Mouse (Mus musculus) liver, embryonic 15.5 days (tissue): Measurements from ENCODE around the gene Zfp503. TPM values are rescaled to one million over a fixed set of nuclear protein-coding genes. Genes with fewer than 3 reads are reported as not detected.

ENCODE experiments used
- ATAC-seq: fragments of 200-750 bp; cut with Nextera tagmentation; 2 replicates; pipeline ENCODE4 v1.8.0; 2017; ENCODE audit warnings: moderate number of reproducible peaks, mild to moderate bottlenecking, moderate library complexity; ENCODE audit not compliant: insufficient read depth
- H3K27ac ChIP-seq: fragments of 300-500 bp; sonication (generic); replicated peaks from 2 replicates; pipeline ENCODE4 v1.5.1; 2015; ENCODE audit warnings: mild to moderate bottlenecking, inconsistent platforms
- H3K27me3 ChIP-seq: fragments of 300-500 bp; sonication (generic); 2 replicates; pipeline ENCODE4 v1.6.1; 2015; ENCODE audit warnings: mild to moderate bottlenecking, inconsistent platforms
- H3K36me3 ChIP-seq: fragments of 300-500 bp; sonication (generic); replicated peaks from 2 replicates; pipeline ENCODE4 v1.6.1; 2015; ENCODE audit warnings: moderate library complexity, mild to moderate bottlenecking, inconsistent platforms
- H3K4me1 ChIP-seq: fragments of 300-500 bp; sonication (generic); replicated peaks from 2 replicates; pipeline ENCODE4 v1.6.1; 2015; ENCODE audit warnings: inconsistent platforms
- H3K4me2 ChIP-seq: fragments of 300-500 bp; sonication (generic); 2 replicates; pipeline ENCODE4 v1.6.1; 2015; ENCODE audit warnings: moderate library complexity, mild to moderate bottlenecking, inconsistent platforms
- H3K4me3 ChIP-seq: fragments of 300-500 bp; sonication (generic); replicated peaks from 2 replicates; pipeline ENCODE4 v1.5.1; 2015; ENCODE audit warnings: mild to moderate bottlenecking, inconsistent platforms
- H3K9ac ChIP-seq: fragments of 300-500 bp; sonication (generic); 2 replicates; pipeline ENCODE4 v1.6.1; 2015; ENCODE audit warnings: moderate library complexity, mild to moderate bottlenecking, inconsistent platforms
- H3K9me3 ChIP-seq: fragments of 300-500 bp; sonication (generic); replicated peaks from 2 replicates; pipeline ENCODE4 v1.6.1; 2016; ENCODE audit warnings: inconsistent platforms
- WGBS: fragments of 180-500 bp; shearing (Covaris S2); methylation state at CpG from one replicate; pipeline ENCODE4 v1.1.7; 2015; ENCODE audit warnings: mixed read lengths; ENCODE audit not compliant: insufficient replicate concordance; 5-methylcytosine and 5-hydroxymethylcytosine counted together
- polyA plus RNA-seq: library from polyadenylated mRNA; unstranded; fragments of >200 nt; fragmentation: Nextera tagmentation; extraction: Ambion mirVana; gene quantifications from 2 replicates; pipeline ENCODE4 v1.2.1, GENCODE M21; 2015

Gene Zfp503
- 0.74 and 0.91 TPM in 2 replicates for polyA plus RNA-seq

DNA sequence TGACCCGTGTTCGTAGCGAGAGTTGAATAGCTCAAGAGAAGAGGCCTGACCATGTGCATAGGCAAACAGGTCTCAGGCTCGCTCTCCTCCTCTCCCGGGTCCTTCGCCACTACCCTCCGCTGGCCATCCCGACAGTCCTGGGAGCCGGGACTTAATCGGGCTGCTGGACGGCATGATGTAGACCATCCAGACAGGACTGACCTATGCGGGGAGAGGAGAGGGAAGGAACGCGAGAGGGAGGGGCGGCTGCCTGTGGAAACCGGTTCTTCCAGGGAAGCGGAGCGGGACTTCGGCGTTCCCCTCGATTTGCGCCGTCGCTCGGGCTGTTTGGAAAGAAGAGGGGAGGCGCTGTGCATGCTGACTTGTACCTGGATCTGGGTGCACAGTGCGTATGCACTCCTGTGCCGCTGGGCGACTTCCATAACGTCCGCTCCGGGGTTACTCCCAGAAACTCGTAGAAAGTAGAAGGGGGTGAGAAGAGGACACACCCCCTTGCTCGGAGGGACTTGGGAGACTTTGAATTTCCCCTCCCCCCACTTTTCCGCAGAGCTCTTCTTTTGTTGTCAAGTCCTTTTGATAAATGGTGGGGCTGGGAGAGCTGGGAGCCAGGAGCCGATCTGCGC is at the start of gene Zfp503:
TSS of gene Zfp503 (minus strand) at position 311 of the 623 bp plus-strand sequence.
- H3K4me3 ChIP-seq = peak within 1 kb of the TSS; percentile 50
- under 1% methylated on average over 37 of the region's 37 CpGs for WGBS
- ATAC-seq = no peak
- H3K36me3 ChIP-seq = no peaks in the 10 kb centered on the region
- peaks cover 100% of the 10 kb centered on the region for H3K27me3 ChIP-seq
- H3K9ac ChIP-seq = no peak within 1 kb of the TSS
- H3K9me3 ChIP-seq = no peaks in the 10 kb centered on the region
- H3K4me1 ChIP-seq = peaks cover 39% of the 10 kb centered on the region
- no peak within 1 kb of the TSS for H3K27ac ChIP-seq
- peak within 1 kb of the TSS; percentile 66 for H3K4me2 ChIP-seq

DNA sequence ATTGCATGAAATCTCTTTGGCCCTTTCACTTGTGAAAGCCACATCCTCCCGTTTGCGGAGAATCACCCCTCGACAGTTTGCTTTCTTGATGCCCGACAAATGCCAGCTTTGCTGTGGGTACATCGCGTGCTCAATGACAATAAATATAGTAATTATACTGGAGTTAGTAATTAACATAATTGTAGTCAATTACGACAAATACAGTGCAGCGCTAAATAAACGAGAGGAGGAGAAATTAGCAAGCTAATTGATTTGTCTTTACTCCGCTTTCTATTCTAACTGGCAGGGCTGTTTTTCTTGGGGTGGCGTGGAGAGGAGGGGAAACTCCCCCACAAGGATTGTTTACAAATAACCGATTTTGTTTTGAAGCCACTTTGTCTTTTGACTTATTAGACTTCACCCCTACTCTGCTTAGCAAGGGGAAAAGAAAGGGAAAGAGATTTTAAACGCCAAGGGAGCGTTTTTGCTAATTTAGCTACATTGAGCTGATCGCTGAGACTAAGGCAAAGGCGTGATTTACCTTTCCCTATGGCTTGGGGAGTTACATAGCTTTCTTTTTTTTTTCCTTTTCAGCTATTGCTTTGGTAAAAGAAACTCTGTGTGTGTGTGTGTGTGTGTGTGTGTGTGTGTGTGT is 48.2 kb upstream of the Zfp503 start:
- 73% methylated on average over 16 of the region's 16 CpGs for WGBS
- no peak for ATAC-seq

DNA sequence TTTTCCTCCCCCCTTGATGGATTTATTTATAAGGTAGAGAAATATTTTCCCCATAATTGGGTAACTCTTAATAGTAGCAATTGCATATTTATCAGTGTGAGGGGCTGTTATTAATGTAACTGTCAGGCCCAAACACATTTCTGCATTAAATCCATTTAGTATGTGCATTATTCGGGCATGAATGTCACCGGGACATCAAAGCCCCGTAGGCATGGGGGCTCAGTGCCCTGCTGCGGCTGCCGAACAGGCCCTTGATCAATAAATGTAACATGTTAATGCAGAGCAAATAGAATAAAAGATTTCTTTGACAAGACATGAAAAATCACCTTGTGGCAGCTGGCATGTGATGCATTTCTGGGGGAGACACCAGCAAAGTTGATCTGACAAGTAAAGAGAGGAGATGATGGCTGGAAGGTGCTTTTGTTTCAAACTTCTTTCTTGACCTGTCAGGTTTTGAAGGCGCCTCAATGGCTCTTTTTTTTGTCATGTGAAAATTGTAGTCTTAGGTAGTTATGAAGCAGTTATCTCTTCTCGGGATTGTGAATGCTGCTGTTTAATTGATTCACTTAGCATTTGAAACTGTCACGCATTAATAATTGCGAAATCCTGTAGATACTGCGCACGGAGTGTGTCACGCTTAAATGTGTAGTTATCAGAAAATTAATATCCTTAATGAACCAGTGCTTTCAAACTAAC is 47.5 kb upstream of the Zfp503 start:
- Histone ChIP-seq H3K4me1 (no peaks in the 10 kb centered on the region), H3K4me2 (no peak overlapping the region), H3K4me3 (no peak overlapping the region), H3K36me3 (no peaks in the 10 kb centered on the region), H3K27ac (no peak overlapping the region), H3K9me3 (no peaks in the 10 kb centered on the region), H3K9ac (no peak overlapping the region), H3K27me3 (no peaks in the 10 kb centered on the region)
- WGBS = 74% methylated on average over 12 of the region's 12 CpGs
- no peak for ATAC-seq

More for the DNA sequence above, 48.2 kb upstream of the Zfp503 start:
- Histone ChIP-seq H3K4me2 (no peak overlapping the region), H3K27me3 (no peaks in the 10 kb centered on the region), H3K4me1 (no peaks in the 10 kb centered on the region), H3K36me3 (no peaks in the 10 kb centered on the region), H3K9ac (no peak overlapping the region), H3K4me3 (no peak overlapping the region), H3K27ac (no peak overlapping the region), H3K9me3 (no peaks in the 10 kb centered on the region)

DNA sequence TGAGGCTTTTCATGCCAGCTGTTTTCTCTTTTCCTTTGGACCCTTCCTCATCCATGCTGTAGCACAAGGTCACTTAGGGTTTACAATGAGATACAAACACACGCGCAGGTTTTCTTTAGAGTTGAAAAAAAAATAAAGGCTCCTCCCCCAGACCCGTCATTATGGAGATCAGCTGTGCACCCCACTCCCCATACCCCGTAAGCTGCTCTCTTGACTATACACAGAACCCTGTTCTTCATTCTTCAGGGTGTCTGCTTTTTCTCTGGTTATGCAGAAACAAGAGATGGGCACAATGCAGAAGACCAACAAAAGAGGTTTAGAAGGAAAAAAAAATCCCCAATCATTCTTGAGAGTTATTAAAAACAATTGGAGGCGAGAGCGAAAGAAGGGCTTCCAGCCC is 46.9 kb upstream of the Zfp503 start:
- Histone ChIP-seq H3K4me2 (no peak overlapping the region), H3K9ac (no peak overlapping the region), H3K4me3 (no peak overlapping the region), H3K4me1 (no peaks in the 10 kb centered on the region), H3K36me3 (no peaks in the 10 kb centered on the region), H3K27ac (no peak overlapping the region), H3K27me3 (no peaks in the 10 kb centered on the region), H3K9me3 (no peaks in the 10 kb centered on the region)
- WGBS = 74% methylated on average over 6 of the region's 6 CpGs
- no peak for ATAC-seq

DNA sequence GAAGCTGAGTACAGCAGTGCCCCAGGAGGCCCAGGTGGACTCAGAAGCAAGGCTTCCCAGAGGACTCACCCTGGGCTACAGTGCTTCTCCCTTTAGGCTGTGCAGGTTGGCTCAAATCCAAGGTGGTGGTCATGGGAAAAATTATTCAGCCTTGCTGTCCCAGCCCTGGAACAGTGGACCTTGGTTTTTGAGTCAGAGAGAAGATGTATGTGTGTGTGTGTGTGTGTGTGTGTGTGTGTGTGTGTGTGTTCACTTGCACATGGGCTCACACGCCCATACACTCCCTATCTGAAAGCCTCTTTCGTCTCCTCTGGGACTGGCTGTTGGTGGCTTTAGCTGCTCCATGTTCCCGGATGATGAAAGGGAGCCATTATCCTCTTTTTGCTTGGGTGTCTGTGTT is 46.5 kb upstream of the Zfp503 start:
- Histone ChIP-seq H3K27me3 (no peaks in the 10 kb centered on the region), H3K4me3 (no peak overlapping the region), H3K9ac (no peak overlapping the region), H3K9me3 (no peaks in the 10 kb centered on the region), H3K36me3 (no peaks in the 10 kb centered on the region), H3K4me1 (no peaks in the 10 kb centered on the region), H3K4me2 (no peak overlapping the region), H3K27ac (no peak overlapping the region)
- ATAC-seq = no peak
- WGBS = 56% methylated on average over 3 of the region's 3 CpGs

DNA sequence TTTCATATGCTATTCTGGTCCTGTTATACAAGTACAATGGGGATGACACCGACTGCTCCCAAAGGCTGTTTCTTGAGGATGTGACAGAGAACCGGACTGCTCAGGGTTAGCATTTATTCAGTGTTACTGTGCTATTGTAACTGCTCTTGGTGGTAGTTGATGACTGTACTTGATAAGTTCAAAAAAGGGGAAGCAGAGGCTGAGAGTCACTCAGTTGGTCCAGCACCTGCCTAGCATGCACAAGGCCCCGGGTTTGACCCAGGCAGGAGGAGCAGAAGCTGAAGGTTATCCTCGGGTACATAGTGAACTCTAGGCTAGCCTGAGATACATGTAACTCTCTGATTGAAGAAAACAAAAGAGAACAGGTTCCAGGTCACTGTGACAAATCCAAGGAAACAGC is 34.1 kb upstream of the Zfp503 start:
- no peak for ATAC-seq
- no peak overlapping the region for H3K27ac ChIP-seq

DNA sequence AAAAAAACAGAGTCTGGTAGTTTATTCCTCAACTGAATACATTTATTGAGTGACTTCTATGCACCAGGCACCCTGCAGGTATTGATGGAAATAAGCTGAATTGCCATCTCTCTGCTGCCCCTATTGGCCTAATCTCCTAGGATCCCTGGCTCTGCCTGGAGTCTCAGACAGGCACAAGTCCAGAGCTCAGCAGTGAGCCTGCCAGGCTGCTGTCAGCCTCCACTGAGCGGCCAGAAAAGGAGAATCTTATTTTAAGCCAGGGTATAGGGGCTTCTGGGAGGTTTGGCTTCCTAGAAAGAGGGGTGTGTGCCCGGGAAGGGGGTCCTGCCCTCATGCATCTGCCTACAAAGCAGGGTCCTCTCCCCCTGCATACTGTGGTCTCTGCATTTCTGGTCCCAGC is 31.5 kb upstream of the Zfp503 start:
- Histone ChIP-seq H3K27me3 (peaks cover 4% of the 10 kb centered on the region; the same call in 1 of the 2 replicates), H3K4me2 (no peak overlapping the region), H3K27ac (no peak overlapping the region), H3K9me3 (no peaks in the 10 kb centered on the region), H3K4me1 (peaks cover 21% of the 10 kb centered on the region), H3K9ac (no peak overlapping the region), H3K4me3 (no peak overlapping the region), H3K36me3 (no peaks in the 10 kb centered on the region)
- WGBS = 17% methylated on average over 2 of the region's 2 CpGs
- no peak for ATAC-seq

More for the DNA sequence above, 34.1 kb upstream of the Zfp503 start:
- Histone ChIP-seq H3K4me1 (peaks cover 21% of the 10 kb centered on the region), H3K4me3 (no peak overlapping the region), H3K4me2 (no peak overlapping the region), H3K9me3 (no peaks in the 10 kb centered on the region), H3K36me3 (no peaks in the 10 kb centered on the region), H3K9ac (no peak overlapping the region), H3K27me3 (peaks cover 4% of the 10 kb centered on the region; the same call in 1 of the 2 replicates)
- WGBS = 21% methylated on average over 4 of the region's 4 CpGs

DNA sequence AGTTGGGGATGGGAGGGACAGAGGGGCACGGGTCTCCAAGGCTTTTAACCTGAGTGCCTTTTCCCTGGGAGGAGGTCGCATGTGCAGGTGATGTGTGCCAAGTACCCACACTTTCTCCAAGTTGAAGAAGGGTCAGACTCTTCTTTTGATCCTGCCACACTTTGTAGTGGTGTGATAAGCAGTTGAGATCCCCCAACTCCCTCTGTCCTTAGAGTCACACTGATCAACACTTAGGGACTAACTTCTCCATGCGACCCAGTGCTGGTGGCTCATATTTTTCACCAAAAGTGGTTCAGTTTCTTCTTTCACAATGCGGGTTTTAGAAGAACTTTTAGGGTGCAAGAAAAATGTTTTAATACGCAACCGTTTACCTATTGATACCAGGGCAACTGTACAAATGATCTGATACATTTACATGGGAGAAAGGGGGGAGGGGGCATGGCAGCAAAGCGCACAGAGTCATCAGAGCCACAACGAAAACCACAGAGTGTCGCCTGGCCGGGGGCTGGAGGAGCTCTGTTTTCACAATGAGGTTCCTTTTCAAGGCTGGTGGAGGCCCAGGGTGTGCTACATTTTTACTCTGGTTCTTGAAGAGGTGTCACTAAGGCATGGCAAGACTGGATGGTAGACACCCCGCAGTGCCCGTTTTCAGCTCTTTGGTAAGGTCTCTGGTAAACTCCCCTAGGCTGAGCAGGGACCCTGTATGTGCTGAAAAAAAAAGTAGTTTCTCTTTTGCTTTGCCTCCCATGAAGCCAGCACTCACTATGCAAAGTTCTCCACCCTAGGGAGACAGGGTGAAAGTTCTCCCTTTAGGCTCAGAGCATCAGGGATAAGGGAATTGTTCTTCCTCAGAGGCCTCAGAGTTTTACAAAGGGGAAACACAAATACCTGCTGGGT is 30.8 kb upstream of the Zfp503 start:
- no peak for ATAC-seq
- Histone ChIP-seq H3K4me2 (peak overlapping the region; percentile 77), H3K27me3 (peaks cover 4% of the 10 kb centered on the region; the same call in 1 of the 2 replicates), H3K9ac (peak overlapping the region; percentile 53), H3K27ac (peak overlapping the region; percentile 62), H3K36me3 (no peaks in the 10 kb centered on the region), H3K9me3 (no peaks in the 10 kb centered on the region), H3K4me3 (peak overlapping the region; percentile 54), H3K4me1 (peaks cover 21% of the 10 kb centered on the region)
- WGBS = 10% methylated on average over 12 of the region's 12 CpGs

DNA sequence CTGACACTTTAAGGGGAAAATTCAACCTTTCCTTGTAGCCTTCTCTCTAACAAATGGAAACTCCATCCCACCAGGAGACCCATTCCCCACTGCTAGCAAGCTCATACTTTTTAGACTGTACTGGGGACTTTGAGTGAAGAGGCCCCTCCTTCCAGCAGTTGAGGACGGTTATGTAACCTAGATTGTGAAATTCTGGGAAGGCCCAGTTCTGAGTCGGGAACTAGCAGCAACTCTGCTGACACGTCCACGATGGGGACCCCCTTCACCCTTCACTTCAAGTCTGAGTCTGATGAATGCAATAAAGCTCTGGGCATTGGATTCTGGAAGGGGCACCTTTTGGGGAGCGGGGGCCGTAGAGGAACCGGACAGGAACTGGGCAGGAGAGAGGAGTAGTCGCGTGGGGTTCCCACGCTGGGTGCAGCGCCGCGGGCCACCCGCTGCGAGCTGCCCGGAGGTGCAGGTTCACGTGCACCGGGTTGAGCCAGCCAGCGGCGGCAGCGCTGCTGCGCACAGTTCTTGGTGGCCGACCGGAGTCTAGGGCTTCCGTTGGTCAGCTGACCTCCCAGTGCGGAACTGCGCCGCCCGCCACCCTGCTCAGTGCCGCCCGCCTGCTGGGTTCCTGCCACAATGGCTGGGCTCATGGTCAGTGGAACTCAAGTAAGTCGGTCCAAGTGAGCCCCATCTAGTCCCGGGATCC is 30.0 kb upstream of the Zfp503 start, which contains the start of gene Lrmda:
TSS of gene Lrmda (plus strand) at position 461 of the 697 bp plus-strand sequence.
- Histone ChIP-seq H3K4me1 (peaks cover 21% of the 10 kb centered on the region), H3K9me3 (no peaks in the 10 kb centered on the region), H3K27ac (peak within 1 kb of the TSS; percentile 62), H3K4me2 (peak within 1 kb of the TSS; percentile 77), H3K4me3 (peak within 1 kb of the TSS; percentile 54), H3K27me3 (peaks cover 9% of the 10 kb centered on the region; the same call in 1 of the 2 replicates), H3K36me3 (no peaks in the 10 kb centered on the region), H3K9ac (peak within 1 kb of the TSS; percentile 53)
- peak; percentile 79 for ATAC-seq
- 1% methylated on average over 33 of the region's 33 CpGs for WGBS

DNA sequence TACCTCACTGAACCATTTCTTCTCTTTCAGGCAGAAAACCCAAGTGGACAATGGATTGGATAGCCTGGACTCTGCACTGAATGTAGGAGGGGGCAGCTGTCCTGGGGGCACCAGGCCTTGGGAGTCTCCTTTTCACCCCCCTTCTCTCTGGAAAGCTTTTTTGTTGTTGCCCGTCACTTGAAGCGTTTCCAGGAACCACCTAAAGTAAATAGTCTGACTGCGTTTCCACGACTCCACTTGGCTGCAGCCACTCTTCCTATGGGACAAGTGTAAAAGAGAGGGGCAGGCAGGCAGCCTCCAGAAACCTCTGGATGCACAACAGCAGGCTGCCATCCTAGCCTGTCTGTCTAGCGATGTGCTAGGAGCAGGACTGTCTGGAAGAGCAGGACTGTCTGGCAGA is 27.6 kb upstream of the Zfp503 start:
- Histone ChIP-seq H3K36me3 (no peaks in the 10 kb centered on the region), H3K27me3 (peaks cover 9% of the 10 kb centered on the region; the same call in 1 of the 2 replicates), H3K4me3 (no peak overlapping the region), H3K27ac (no peak overlapping the region), H3K9me3 (no peaks in the 10 kb centered on the region), H3K4me2 (no peak overlapping the region), H3K9ac (no peak overlapping the region), H3K4me1 (peaks cover 21% of the 10 kb centered on the region)
- ATAC-seq = no peak
- WGBS = 56% methylated on average over 5 of the region's 5 CpGs
